Mouse (Mus musculus) olfactory bulb, adult 2 months (tissue): ENCODE measurements around the gene Wars2. TPM values are rescaled to one million over a fixed set of nuclear protein-coding genes. Genes with fewer than 3 reads are reported as not detected.

Experiments
- H3K27ac ChIP-seq: fragments of 200-500 bp; 2 replicates; pipeline ENCODE4 v1.5.1; 2012; ENCODE audit warnings: low read depth, low read length; ENCODE audit not compliant: insufficient read depth
- H3K4me1 ChIP-seq: fragments of 200-500 bp; 2 replicates; pipeline ENCODE4 v1.6.1; 2012; ENCODE audit warnings: low read length; ENCODE audit not compliant: control insufficient read depth, insufficient read depth
- H3K4me3 ChIP-seq: fragments of 200-500 bp; 2 replicates; pipeline ENCODE4 v1.5.1; 2012; ENCODE audit warnings: mild to moderate bottlenecking, low read depth, low read length, moderate library complexity; ENCODE audit not compliant: insufficient read depth
- CTCF ChIP-seq: fragments of 200-500 bp; IDR thresholded peaks from 2 replicates; pipeline ENCODE4 v1.5.1; 2012; ENCODE audit warnings: low read depth, mild to moderate bottlenecking, low read length, moderate library complexity; ENCODE audit not compliant: insufficient read depth
- POLR2A ChIP-seq: fragments of 200-500 bp; IDR thresholded peaks from 2 replicates; pipeline ENCODE4 v1.6.1; 2012; ENCODE audit warnings: mild to moderate bottlenecking, low read depth, low read length, moderate library complexity; ENCODE audit not compliant: insufficient read depth
- WGBS: fragments of 180-500 bp; shearing (Covaris S2); methylation state at CpG from one replicate; pipeline ENCODE4 v1.1.7; 2018; 5-methylcytosine and 5-hydroxymethylcytosine counted together
- polyA plus RNA-seq: library from polyadenylated mRNA; stranded (reverse); fragments of >200 nt; gene quantifications from 2 replicates; pipeline ENCODE4 v1.2.4, GENCODE M21; 2012; ENCODE audit warnings: low replicate concordance; ENCODE audit not compliant: missing spikeins, insufficient read depth, insufficient read length

Gene Wars2
- polyA plus RNA-seq, 1 experiment = not detected

- WGBS = 14% methylated on average over 20 of the region's 20 CpGs
- TF ChIP-seq POLR2A (no peak), CTCF (no peak)
- H3K27ac ChIP-seq = no peak overlapping the region
- H3K4me1 ChIP-seq = no peaks in the 10 kb centered on the region
- H3K4me3 ChIP-seq = no peak overlapping the region
Measured at GRCm38 (mm10) chr3:99233393-99234318, 92.8 kb downstream of the Wars2 start.

DNA sequence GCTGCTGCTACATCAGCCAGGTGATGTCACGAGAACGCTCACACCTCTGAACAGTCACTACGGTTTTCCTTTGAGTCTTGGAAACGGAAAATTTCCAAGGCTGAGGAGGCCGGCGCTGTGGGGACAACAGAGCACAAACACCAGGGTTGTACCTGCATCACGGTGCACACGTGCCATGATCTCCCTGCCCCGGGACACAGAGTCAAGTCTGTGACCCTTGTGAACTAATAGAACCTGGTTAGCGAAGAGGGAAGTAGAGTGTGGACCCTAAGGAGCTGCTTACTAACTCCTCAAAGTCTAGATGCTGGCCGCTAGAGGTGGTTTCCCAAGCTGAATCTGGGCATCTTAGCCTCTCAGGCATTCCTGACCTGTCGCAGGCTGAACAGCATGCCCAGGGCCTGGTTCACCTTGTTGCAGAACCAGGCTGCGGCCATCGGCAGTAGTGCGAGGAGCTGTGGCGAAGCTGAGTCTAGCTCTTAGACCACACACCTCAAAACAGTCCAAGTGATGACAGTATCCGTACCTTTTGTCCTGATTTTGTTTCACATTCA is 93.5 kb downstream of the Wars2 start:
- TF ChIP-seq CTCF = no peak
- TF ChIP-seq POLR2A = no peak
- H3K4me1 ChIP-seq = no peaks in the 10 kb centered on the region
- no peak overlapping the region for H3K27ac ChIP-seq
- 11% methylated on average over 17 of the region's 17 CpGs for WGBS
- H3K4me3 ChIP-seq = no peak overlapping the region

DNA sequence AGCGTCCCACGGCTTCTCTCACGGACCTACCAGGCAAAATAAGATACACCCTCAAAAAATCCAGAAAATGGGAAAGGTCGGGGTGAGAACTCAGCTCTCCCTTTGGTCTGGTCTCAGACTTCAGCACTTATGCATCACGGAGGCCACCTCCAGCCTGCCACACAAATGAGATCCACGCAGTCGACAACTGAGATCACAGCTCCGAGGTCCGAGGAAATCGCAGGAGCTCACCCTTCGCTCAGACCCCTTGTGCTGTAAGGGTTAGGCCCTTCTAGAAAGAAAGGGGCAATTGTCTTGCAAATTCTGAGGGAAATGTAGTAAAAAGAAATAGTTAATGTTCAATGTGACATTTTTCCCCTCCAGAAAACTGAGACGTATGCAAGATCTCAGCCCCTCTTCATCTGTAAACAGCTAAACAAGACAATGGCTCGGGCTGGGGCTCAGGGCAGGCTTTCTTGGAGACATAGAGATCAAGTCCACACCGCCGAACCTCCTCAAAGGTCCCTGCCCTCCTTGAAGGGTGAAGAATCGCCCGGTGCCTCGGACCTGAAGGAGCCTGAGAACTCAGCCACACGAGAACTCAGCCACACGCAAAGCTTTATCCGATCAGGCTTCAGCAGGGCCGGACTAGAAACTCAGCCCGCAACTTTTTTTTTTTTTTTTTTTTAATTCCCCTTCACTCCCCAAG is 94.4 kb downstream of the Wars2 start:
- WGBS = 9% methylated on average over 23 of the region's 23 CpGs
- Histone ChIP-seq H3K27ac (no peak overlapping the region), H3K4me1 (no peaks in the 10 kb centered on the region), H3K4me3 (no peak overlapping the region)
- TF ChIP-seq POLR2A = no peak
- no peak for TF ChIP-seq CTCF

DNA sequence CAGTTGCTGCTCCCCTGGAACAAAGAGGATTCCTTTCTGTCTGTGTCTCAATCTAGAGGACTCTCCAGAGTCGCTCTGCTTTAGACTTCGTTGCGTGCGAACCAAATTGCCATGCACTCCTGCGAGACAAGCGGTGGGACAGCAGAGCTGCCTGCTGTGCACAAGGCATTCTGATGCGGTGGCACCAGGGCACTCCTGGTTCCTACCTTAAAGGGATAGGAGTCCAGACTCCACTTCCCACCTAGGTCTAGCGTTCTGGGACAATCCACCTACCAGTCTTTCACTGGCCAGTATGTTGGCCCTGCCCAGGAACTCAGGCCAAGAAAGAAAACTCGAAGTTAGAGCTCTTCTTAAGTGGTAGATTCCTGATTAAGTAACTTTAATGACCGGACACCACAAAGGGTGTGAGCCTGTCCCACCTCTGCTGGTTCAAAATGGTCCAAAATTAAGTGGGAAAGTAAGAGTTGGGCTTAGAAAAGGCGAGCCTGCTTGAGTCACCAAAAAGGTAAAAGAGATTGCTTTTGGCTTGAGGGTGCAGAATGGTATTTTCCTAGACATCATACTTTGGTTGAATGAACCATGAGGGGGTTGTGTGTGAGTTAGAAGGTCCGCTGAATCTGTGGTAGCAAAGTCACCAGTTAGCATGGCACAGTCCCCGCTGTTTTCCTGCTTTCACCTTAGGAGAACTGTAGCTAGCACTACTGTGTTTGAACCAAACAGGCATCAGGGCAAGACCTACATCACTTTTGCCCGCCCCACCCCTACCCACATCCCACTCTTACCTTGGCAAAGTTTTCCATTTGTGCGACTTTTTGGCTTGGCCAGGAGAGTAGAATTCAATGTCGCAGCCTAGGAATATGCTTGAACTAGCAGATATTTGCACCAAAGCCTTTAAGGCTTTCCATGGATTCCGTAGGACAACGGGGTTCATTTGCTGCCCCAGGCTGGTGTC is 95.2 kb downstream of the Wars2 start:
- whole genome bisulfite sequencing = 11% methylated on average over 18 of the region's 18 CpGs

GRCm38 (mm10) chr3:99238691-99239090 is 97.8 kb downstream of the Wars2 start:
- WGBS = 26% methylated on average over 1 of the region's 1 CpGs
- H3K4me3 ChIP-seq = no peak overlapping the region
- 0 out of 2 replicates have a peak, but pooled peaks cover 6% of the 10 kb centered on the region for H3K4me1 ChIP-seq
- TF ChIP-seq POLR2A (no peak), CTCF (no peak)
- H3K27ac ChIP-seq = no peak overlapping the region

More for the DNA sequence above, 95.2 kb downstream of the Wars2 start:
- Histone ChIP-seq H3K27ac (no peak overlapping the region), H3K4me3 (no peak overlapping the region), H3K4me1 (0 out of 2 replicates have a peak, but pooled peaks cover 2% of the 10 kb centered on the region)
- no peak for TF ChIP-seq CTCF
- no peak for TF ChIP-seq POLR2A

DNA sequence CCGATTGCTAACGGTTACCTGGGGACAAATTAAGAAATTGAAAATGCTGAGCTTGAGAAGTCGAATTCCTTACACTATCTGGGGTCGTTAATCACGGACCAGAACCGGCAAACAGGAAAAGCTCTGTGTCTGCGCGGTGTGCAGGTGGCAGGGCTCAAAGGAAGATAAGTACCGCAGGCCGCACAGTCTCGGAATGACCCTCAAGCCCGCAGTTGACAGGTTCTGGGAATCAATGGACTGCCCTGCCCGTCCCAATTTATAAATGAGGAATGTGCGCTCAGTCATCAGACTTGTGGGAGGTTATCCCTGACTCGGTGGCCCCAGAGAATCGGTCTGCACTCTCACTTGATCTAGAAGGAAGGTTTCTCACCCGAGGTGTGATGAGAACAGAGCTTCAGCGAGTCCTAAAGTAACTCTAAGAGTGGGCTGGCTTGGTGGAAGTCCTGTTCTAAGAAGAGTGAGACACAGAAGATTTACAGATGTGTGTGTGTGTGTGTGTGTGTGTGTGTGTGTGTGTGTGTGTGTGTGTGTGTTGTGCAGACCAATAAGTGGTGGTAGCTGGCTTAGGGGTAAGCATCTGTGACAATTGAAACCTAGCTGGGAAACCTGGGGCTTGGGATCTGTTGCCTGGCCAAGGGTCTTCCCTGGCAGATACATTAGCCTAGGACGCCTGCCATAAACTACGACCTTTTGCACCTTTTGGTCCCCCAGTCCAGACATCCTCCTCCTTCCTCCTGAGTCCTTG is 98.6 kb downstream of the Wars2 start:
- Histone ChIP-seq H3K4me3 (no peak overlapping the region), H3K27ac (no peak overlapping the region), H3K4me1 (0 out of 2 replicates have a peak, but pooled peaks cover 6% of the 10 kb centered on the region)
- no peak for TF ChIP-seq POLR2A
- no peak for TF ChIP-seq CTCF
- 6% methylated on average over 20 of the region's 20 CpGs for WGBS

- 1% methylated on average over 20 of the region's 20 CpGs for WGBS
Measured at GRCm38 (mm10) chr3:99240213-99240720, 99.4 kb downstream of the Wars2 start, which contains the start of gene Tbx15. Tbx15 (plus strand) TSS chr3:99240381.

More at GRCm38 (mm10) chr3:99240213-99240720, 99.4 kb downstream of the Wars2 start, which contains the start of gene Tbx15:
- Histone ChIP-seq H3K4me1 (0 out of 2 replicates have a peak, but pooled peaks cover 6% of the 10 kb centered on the region), H3K4me3 (no peak within 1 kb of the TSS), H3K27ac (no peak within 1 kb of the TSS)
- no peak for TF ChIP-seq POLR2A
- TF ChIP-seq CTCF = no peak
